Mouse (Mus musculus) ES-E14 (cell line): Measurements from ENCODE around the gene Ugt1a7c. TPM values are rescaled to one million over a fixed set of nuclear protein-coding genes. Genes with fewer than 3 reads are reported as not detected.

Source experiments
- DNase-seq: peaks from one replicate; pipeline ENCODE4 v3.0.0-alpha.2; 2013; ENCODE audit warnings: low read depth, low spot score
- H3K27ac ChIP-seq: 2 replicates; pipeline ENCODE4 v1.5.1; 2012; ENCODE audit warnings: low read depth, mild to moderate bottlenecking, low read length, moderate library complexity, mixed read lengths; ENCODE audit not compliant: poor library complexity, insufficient read depth, severe bottlenecking
- H3K36me3 ChIP-seq: 2 replicates; pipeline ENCODE4 v1.6.1; 2012; ENCODE audit warnings: mild to moderate bottlenecking, low read length, moderate library complexity, mixed read lengths; ENCODE audit not compliant: control insufficient read depth, poor library complexity, insufficient read depth, severe bottlenecking
- H3K4me1 ChIP-seq, 2 experiments: fragments of 150-350 bp in 1 of 2; sonication (generic) in 1 of 2; 2 replicates each; pipeline ENCODE4 v1.6.1; 2012; ENCODE audit warnings: low read length in 2 of 2, mild to moderate bottlenecking in 1 of 2, mixed read lengths in 1 of 2; ENCODE audit not compliant: control insufficient read depth in 2 of 2, insufficient read depth in 2 of 2, poor library complexity in 1 of 2
- H3K4me3 ChIP-seq, 2 experiments: fragments of 150-350 bp in 1 of 2; sonication (generic) in 1 of 2; 2 replicates each; pipeline ENCODE4 v1.5.1; 2012; ENCODE audit warnings: low read length in 2 of 2, low read depth in 1 of 2, mild to moderate bottlenecking in 1 of 2, mixed read lengths in 1 of 2; ENCODE audit not compliant: insufficient read depth in 1 of 2, poor library complexity in 1 of 2, severe bottlenecking in 1 of 2
- H3K9ac ChIP-seq: 2 replicates; pipeline ENCODE4 v1.6.1; 2012; ENCODE audit warnings: low read depth, mild to moderate bottlenecking, low read length, mixed read lengths; ENCODE audit not compliant: poor library complexity, insufficient read depth, severe bottlenecking
- H3K9me3 ChIP-seq: fragments of 150-350 bp; sonication (generic); 2 replicates; pipeline ENCODE4 v1.6.1; 2012; ENCODE audit warnings: low read depth, mild to moderate bottlenecking, low read length; ENCODE audit not compliant: control insufficient read depth, insufficient read depth
- CHD2 ChIP-seq: IDR thresholded peaks from 2 replicates; pipeline ENCODE4 v1.6.1; 2014; ENCODE audit warnings: mild to moderate bottlenecking, low read depth, low read length, inconsistent platforms
- HCFC1 ChIP-seq: IDR thresholded peaks from 2 replicates; pipeline ENCODE4 v1.6.1; 2012; ENCODE audit warnings: low read length, inconsistent platforms, borderline replicate concordance; ENCODE audit not compliant: insufficient read depth
- MAFK ChIP-seq: IDR thresholded peaks from 2 replicates; pipeline ENCODE4 v1.6.1; 2014; ENCODE audit warnings: mild to moderate bottlenecking, low read depth, low read length, inconsistent platforms; ENCODE audit not compliant: insufficient read depth
- ZC3H11A ChIP-seq: IDR thresholded peaks from 2 replicates; pipeline ENCODE4 v1.6.1; 2012; ENCODE audit warnings: low read depth, mild to moderate bottlenecking, inconsistent platforms, low read length, borderline replicate concordance
- ZNF384 ChIP-seq: IDR thresholded peaks from 2 replicates; pipeline ENCODE4 v1.6.1; 2012; ENCODE audit warnings: low read depth, low read length, inconsistent platforms
- in situ Hi-C, 2 experiments: fragments of 600-800 bp; cut with MboI; formaldehyde crosslinking; loops; one replicate each; pipeline ENCODE4 v1.15.1; 2025; ENCODE audit warnings: low sequenced_read_pairs in 2 of 2, inconsistent platforms in 1 of 2; ENCODE audit not compliant: unreplicated experiment in 2 of 2
- total RNA-seq: library from RNA; depleted of rRNA; stranded (reverse); fragments of 300-350 nt; gene quantifications from 2 replicates; pipeline ENCODE4 v1.2.3, GENCODE M21; 2012

Gene Ugt1a7c
- total RNA-seq, 1 experiment = 0.09 TPM

GRCm38 (mm10) chr1:88258881-88259642 is 164.2 kb downstream of the Ugt1a7c start:
- Histone ChIP-seq H3K4me3 (no peak overlapping the region), H3K27ac (no peak overlapping the region), H3K36me3 (peaks cover 19% of the 10 kb centered on the region), H3K4me1 (peaks cover 3 to 4% of the 10 kb centered on the region in 2 experiments; a peak in 2 of 4 replicates), H3K9me3 (no peaks in the 10 kb centered on the region), H3K9ac (no peak overlapping the region)
- no peak for DNase-seq
- TF ChIP-seq ZNF384 (peak; percentile 96), ZC3H11A (no peak), CHD2 (no peak), HCFC1 (no peak), MAFK (no peak)
- in situ Hi-C loops = no loop called here

- Histone ChIP-seq H3K9me3 (no peaks in the 10 kb centered on the region), H3K4me3 (no peak overlapping the region), H3K4me1 (peaks cover 3 to 4% of the 10 kb centered on the region in 2 experiments; a peak in 2 of 4 replicates), H3K27ac (no peak overlapping the region), H3K36me3 (peaks cover 24% of the 10 kb centered on the region), H3K9ac (no peak overlapping the region)
- in situ Hi-C loops = no loop called here
- no peak for DNase-seq
- no peak for TF ChIP-seq ZNF384
- TF ChIP-seq MAFK = no peak
Measured at GRCm38 (mm10) chr1:88259643-88260024, 164.8 kb downstream of the Ugt1a7c start.

- TF ChIP-seq HCFC1 = no peak
- TF ChIP-seq ZNF384 = no peak
- Histone ChIP-seq H3K9me3 (no peaks in the 10 kb centered on the region), H3K36me3 (peaks cover 29% of the 10 kb centered on the region), H3K27ac (no peak overlapping the region; the same call in 1 of the 2 replicates), H3K4me1 (peaks cover 3 to 4% of the 10 kb centered on the region in 2 experiments; a peak in 2 of 4 replicates), H3K4me3 (no peak overlapping the region), H3K9ac (no peak overlapping the region)
- no peak for DNase-seq
- in situ Hi-C loops = no loop called here
Measured at GRCm38 (mm10) chr1:88260114-88260513, 165.3 kb downstream of the Ugt1a7c start.

- Histone ChIP-seq H3K4me3 (no peak overlapping the region), H3K9ac (no peak overlapping the region), H3K27ac (no peak overlapping the region), H3K9me3 (no peaks in the 10 kb centered on the region), H3K4me1 (peaks cover 3 to 4% of the 10 kb centered on the region in 2 experiments; a peak in 2 of 4 replicates), H3K36me3 (peaks cover 36% of the 10 kb centered on the region)
- in situ Hi-C loops = no loop called here
- TF ChIP-seq MAFK = no peak
- TF ChIP-seq ZC3H11A = no peak
- TF ChIP-seq CHD2 = no peak
- no peak for TF ChIP-seq HCFC1
- no peak for TF ChIP-seq ZNF384
- no peak for DNase-seq
Measured at GRCm38 (mm10) chr1:88260604-88261377, 165.9 kb downstream of the Ugt1a7c start.
